Mouse (Mus musculus): ENCODE results near the gene Bnc1. TPM values are rescaled to one million over a fixed set of nuclear protein-coding genes. Genes with fewer than 3 reads are reported as not detected.
A peak's percentile ranks its signal among the peaks of the same experiment; 100 is the strongest.

The Bnc1 gene
- total RNA-seq, 2 experiments from 2014 or later, result not detected

DNA sequence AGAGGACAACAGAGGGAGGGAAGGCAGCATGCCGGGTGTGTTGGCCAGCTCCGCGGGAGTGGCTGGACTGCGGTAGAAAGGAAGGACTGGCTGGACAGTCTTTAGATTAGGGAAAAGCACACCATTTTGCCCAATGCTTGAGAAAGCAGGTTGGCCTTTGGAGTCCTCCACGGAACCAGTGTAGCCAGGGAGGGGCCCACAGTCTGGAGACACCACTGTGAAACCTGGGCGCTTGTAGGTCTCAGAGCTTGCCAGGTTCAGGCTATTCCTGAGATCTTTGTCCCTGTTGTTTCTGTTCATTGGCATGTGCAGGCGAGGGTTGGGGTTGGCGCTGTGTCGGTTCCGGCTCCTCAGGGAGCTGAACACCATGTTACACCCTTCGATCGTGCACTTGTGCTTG, 18.2 kb downstream of the Bnc1 start:
- DNase-seq, result no peak

DNA sequence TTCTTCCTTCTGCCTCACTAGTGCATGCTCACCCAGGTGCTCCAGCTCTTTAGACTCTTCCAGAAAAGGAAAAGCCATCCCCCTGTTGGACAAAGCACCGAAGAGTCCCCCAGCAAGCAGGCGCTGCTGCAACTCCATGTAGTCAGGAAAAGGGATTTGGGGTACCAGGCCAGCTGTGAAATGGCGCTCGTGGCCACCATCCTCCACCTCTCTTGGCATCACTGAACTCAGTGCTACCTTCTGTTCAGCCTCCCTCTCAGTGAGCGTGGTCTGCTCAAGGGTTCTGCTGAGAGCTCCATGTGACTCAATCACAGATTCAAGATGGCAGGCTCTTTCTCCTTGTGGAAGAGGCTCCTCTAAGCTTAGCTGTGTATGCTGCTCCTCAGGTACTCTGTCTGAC, 18.8 kb downstream of the Bnc1 start:
- DNase-seq, result no peak

DNA sequence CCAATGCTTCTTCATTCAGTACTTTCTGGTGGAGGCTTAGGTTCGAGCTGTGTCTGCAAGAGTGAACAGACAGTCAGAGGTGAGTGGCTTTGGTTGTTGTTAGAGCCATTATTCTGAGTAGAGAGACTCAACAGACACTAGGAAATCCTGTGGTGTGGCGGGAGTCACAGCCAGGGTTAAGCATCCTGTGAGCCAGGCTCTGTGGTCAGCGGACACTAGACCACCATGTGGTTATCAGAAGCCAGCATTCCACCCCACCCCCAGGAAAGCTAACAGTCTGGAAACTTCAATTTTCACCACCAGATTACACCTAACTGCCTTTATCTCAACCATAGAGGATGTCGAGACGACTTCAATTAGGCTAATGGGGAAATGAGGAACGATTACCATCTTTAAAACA, 23.1 kb downstream of the Bnc1 start:
- DNase-seq, result no peak

DNA sequence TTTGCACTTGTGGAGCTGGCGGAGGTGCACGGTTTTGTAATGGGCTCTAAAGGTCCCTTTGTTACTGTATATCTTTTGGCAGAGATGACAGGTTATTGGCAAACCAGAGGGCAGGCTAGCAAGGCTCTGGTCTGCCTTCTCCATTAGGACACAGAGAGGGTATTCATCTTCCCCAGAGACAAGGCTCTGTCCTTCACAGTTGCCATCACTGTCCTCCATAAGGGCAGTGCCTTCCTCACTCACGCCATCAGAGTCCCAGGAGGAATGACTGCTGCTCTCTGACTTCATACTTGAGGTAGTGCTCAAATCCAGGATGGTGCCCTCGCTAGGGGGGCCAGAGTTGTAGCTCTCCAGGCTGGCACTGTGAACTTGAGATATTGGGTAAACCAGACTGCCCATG, 23.6 kb downstream of the Bnc1 start:
- no peak for DNase-seq

DNA sequence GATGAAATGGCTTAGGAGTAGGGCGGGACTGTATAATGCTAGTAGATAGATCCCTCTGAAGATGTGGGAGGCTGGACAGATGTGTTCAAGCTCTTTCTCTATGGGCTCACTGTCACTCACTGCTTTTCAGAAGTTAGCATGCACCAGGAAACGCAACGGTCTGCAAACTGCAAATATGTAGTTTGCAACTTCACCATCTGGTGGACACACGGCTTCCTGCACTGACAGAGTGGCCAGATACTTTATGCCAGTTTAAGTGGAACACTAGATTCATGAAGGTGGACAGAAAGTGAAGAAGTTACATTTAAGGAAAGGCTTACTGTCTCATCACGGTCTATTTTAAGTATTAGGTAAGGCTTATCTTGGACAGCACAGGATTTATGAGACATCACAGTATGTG, 25.9 kb downstream of the Bnc1 start:
- DNase-seq, result no peak

DNA sequence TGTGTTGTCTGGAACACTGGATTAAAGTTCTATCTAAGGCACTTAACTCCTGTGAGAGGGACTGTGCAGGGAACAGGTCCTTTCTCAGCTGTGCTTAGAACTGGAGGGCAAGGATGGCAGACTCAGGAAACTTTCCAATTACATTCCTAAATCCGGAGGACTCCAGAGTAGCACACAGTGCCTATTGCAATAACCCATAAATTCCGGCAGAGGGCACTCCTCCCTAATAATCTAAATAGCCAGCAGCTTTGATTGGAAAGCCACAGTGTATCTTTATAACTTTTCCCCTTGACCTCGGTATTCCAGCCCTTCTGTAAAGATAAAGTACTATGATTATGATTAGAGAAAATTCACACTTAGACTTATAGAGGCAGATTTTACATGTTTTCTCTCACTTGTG, 32.4 kb downstream of the Bnc1 start:
- no peak for DNase-seq

DNA sequence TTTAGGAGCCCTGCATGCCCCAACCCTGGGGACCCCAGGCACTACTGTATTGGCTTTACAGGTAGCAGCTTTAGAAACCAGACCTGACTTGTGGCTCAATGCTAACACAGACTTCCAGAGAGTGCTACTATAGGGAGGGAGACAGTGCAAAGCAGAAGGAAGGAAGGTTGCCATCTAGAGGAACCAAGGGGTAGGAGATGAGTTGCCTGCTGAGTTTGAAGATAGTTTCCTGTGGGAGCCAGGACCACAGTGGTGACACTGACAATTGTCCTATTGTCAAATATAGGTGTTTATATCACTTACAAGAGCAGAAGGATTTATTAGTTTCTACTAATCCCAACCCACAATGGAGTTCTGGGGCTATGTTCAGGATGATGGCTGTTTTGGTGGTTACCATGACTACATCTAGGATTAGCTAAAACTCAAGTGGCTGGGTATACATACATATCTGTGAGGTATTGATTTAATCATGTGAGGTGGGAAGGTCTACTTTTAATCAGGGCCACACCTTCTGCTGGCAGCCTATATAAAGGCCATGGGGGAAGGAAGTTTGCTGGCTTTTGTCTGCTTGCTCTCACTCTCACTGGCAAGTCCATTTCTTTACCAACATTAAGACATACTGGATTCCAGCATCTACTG, 37.8 kb downstream of the Bnc1 start:
- DNase-seq, result no peak

DNA sequence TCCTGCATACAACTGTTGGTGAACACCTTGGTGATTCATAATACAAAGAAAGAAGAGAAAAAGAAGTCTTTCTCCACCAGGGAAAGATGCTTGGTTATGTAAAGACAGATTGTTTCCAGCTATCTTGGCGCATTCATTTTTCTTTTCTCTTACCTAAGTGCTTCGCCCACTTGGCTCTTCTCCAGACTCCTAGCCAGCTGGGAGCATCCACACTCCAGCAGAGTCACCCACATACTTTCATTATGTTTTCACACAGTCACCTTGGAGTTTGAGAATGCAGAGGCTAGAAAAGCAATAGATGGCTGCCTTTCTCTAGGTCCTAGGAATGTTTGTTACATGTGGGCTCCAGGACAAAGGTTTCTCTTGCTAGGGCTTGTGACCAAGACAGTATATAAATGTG, 41.6 kb downstream of the Bnc1 start:
- DNase-seq, result no peak

DNA sequence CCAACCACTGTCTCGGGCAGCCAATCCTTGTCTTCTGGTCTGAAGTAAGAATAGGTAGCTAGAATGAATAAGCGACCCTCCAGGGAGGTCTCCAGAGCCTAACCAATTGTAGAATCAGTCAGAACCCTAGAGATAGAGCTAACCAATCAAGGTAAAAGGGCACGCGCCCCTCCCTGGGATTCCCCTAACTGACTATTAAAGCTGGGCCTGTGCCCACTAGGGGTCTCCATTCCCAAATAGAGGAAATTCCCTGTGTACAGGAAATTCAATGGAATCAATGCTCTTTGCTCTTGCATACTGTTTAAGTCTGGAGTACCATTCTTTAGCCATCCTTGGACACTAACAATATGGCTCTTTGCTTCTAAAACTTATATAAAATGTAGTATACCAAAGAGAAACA, 46.7 kb downstream of the Bnc1 start:
- no peak for DNase-seq

DNA sequence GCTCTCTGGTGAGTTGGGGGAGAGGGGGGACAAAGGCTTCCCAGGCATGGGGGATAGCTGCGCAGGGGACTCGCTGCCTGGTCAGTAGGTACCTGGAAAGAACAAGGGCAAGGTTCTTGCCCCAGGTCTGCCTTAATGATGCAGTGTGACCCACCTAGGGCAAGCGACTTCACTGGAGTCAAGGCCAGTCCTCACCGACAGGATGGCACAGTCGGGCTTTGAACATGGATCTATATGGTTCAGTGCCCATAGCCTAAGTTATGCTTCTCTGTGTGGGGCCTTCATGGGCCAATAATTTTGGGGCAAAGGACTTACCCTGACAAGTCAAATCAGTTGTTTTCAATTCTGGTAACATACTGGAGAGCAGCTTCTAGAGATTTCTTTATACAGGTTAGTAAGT, 57.3 kb downstream of the Bnc1 start:
- no peak for DNase-seq

DNA sequence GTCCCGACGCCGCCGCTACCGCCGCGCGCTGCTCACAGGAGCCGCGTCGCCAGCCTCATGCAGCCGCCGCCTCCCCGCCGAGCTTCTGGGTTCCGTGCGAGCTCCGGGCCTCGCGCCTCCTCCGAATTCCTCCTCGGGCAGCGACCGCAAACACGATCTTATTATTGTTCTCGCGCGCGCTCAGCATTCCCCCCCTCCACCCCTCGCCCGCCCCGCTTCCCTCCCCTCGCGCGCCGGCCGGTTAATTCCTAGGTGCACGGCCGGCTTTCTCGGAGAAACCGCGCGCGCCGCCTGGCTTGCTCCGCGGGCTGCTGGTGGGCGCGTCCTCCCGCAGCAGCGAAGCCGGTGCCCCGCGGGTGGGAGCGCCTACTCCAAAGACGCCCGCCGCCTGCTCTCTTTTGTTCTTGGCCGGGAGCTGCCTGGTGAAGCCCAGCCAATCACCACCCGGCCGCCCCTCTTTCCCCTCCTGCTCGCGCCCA, 57.8 kb downstream of the Bnc1 start, which contains the start of gene Hdgfl3:
TSS of gene Hdgfl3 (minus strand) at position 207 of the 479 bp plus-strand sequence.
- peak; percentile 82 for DNase-seq

DNA sequence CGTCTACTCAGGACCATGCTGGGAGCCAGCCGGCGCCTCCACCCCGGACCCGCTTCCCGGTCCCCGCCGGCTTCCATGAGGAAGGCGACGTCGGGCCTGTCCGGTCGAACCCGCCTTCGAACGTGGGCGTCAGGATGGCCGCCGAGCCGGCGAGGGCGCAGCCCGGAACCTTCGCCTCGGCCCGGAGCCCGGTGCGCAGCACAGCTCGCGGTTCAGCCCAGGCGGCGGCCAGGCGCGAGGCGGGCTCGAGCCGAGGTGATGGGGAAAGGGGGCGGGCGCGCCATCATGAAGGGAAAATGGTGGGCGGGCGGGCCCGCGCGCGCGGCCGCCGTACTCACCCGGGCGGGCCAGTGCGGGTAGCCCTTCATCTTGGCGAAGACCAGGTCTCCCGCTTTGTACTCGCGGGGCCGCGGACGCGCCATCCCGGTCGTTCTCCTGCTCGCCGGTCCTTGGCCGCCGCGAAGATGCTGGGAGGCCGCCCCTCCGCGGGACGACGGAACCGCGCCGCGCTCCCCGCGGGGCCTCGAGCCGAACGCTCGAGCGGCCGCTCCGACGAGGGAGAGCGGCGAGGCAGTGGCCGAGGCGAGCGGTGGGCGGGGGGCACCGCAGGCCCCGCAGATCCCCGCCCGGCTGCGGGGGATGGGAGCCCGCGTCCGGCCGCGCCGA, 58.4 kb downstream of the Bnc1 start:
- DNase-seq, result peak; percentile 73

DNA sequence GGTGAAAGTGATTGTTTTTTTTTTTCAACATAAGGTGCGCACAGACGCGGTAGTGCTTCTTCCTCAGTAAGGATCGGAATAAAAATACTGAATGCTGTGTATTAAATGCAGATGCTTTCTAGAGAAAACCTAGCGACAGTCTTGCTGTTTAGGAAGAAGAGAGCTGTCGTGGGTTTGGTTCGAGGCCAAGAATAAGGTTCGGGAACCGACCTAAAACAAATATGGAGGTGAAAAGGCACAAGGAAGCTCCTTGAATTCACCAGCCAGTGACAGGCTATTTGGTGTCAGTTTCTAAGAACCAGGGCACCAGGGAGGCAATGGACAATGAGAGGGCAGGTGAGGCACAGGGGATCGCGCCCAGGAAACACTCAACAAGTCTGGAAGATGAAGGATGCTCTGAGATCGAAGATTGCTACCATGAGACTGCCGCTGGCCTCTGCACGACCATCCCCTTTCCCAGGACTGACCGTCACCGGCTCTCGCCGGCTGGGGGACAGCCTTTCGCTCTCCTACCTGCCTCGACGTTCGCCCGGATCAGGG, 59.0 kb downstream of the Bnc1 start:
- DNase-seq, result no peak

DNA sequence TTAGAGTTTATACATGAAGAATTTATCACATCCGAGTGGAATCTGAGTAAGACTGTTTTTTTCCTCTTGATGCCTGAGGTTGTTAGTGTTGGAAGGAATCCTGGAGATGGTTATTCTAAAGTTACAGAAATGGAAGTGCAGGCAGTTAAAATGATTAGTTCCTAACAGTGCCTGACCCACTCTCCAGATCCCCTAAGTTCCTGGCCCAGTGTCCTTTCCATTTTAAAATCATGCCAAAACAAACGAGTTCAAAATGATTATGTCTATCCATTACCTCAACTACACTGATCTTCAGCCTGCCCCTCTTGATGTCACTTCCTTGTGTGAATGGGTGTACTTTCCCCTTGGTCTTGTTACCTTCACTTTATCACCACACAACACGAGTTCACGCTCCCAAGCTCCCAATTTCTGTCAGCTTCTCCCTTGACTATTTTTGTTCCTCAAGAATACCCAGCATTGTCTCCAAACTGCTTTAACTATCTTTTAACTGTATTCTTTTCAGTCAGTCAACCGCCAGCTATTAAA, 59.5 kb downstream of the Bnc1 start:
- no peak for DNase-seq

DNA sequence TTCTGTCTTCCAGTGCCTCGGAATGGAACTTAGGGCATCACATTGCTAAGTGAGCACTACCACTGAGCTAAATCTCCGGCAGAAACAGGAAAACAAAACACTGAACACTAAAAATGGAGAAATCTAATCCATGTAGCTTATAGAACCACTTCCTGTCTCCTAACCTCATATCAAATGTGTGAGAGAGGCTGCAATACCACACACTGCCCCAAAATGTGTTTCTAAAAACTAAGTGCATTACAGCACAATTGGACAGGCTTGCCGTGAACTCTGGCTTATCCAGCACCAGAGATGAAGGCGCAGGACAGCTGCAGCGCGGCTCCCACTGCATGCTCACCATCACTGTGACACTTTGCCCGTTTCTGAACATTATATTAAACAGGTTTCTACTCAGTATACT, 63.1 kb downstream of the Bnc1 start:
- no peak for DNase-seq

DNA sequence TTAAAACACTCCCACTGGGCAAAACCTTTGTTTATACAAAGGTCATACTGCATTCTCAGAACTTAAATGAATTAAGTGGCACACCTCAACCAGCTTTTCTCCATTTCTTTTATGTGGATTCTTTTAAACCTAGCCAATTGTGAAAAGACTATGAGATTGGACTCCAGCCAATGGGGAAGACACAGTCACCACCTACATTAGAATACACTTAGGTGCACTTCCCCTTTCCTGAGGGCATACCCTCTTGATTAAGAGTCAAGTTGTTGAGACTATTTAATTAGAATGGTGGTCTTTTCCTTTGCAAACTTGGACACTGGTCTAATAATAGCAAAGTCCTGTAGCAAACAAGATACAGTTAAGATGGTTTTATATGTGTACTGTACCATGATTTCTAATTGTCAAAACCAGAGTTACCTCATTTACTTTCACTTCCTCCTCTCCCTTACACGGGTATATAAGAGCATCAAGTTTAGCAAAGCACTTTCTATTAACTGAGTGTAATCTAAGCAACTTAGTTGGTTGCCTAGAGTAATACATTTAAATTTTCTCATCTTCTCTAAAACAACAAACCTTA, 70.6 kb downstream of the Bnc1 start:
- no peak for DNase-seq

DNA sequence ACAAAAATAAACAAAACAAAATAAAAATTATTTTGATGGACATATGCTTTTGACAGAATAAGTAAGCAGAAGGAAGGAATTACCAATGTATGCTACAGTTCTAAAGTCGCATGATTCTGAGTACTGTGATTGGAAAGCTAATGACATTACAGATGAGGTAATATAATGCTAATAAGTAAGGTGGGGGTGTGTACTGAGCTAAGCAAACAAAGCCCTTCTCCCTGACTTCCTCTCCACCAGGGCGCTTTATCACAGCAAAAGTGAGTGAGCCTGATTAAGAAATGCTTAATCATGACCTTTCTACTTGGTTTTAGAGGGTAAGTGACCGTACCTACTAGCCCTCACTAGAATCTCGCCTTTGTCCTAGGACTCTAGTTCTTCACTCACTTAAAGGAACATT, 71.8 kb downstream of the Bnc1 start:
- no peak for DNase-seq

DNA sequence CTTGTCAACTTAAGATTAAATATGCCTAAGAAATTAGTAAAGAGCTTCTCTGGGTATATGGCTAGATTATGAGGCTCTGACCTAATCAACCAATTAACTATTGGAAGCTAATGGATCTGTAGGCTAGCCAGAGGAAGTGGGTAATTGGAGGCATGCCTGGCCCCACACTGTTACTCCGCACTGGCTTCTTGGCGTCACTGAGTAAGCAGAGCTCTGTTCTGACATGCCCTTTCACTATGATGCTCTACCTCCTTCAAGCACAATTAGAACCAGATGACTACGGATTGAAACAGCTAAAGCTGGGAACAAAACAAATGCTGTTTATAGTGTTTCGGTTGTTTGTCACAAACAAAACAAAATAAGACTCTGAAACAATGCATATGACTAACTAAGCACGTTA, 73.8 kb downstream of the Bnc1 start:
- no peak for DNase-seq

Other genes with a start within 250 kb of the Bnc1 start
- 10 to 100 TPM; 26.7 to 27.9 TPM for gene Ramac, start 229.4 kb downstream of the Bnc1 start, total RNA-seq (2021)
- gene 3110040N11Rik, start 202.8 kb downstream of the Bnc1 start, total RNA-seq (2021), result 10 to 100 TPM; 23.6 to 24.5 TPM
- 100 to 1,000 TPM; 214 to 229 TPM for gene Btbd1, start 162.9 kb downstream of the Bnc1 start, total RNA-seq (2021)
- gene Gm10160, start 136.5 kb downstream of the Bnc1 start, total RNA-seq (2021), result not detected
- 10 to 100 TPM; 53.0 to 54.2 TPM for gene Tm6sf1, start 133.3 kb downstream of the Bnc1 start, total RNA-seq (2021)
- 1 to 10 TPM; 6.1 to 8.7 TPM for gene Hdgfl3, start 57.8 kb downstream of the Bnc1 start, total RNA-seq (2021)
- 1 to 10 TPM; 3.2 to 3.8 TPM for gene Sh3gl3, start 181.5 kb upstream of the Bnc1 start, total RNA-seq (2021)